Comparison of ENCODE assay signal across 15 mouse cellular contexts in genomic region chr16:21122776-21123175, GRCm38 (mm10). TPM values are rescaled to one million over a fixed set of nuclear protein-coding genes. Genes with fewer than 3 reads are reported as not detected.
DNase-seq lines count a peak whose midpoint lies in the region; ATAC-seq and TF ChIP-seq lines count a peak whose summit lies in the region.
"Not testable (repeated sequence)": the region's sequence is repeated elsewhere in the genome, so short reads cannot be mapped to it uniquely, and the experiment has no call there.
"Had no signal": no experiment of that assay in that cellular context is flagged by ENCODE, and none has a peak within 500 bp of the region (broad histone marks: within the 10 kb centered on the region; RNA-seq: fewer than 3 reads in every experiment).

No protein-coding gene starts in this region.

- peak; percentile 56; the same call in 1 of the 2 replicates for ATAC-seq in common myeloid progenitor, adult 5-6 weeks (replicated peaks; ENCODE audit: low read depth, poor library complexity, severe bottlenecking)
- peak; percentile 62 for ATAC-seq in megakaryocyte, adult 5-6 weeks (ENCODE audit: poor library complexity, severe bottlenecking)

- peak; percentile 59 for DNase-seq in CH12.LX (ENCODE audit: extremely low read depth)
- DNase-seq in heart, adult 11 months = peak; percentile 1

- H3K27ac ChIP-seq in CH12.LX (ENCODE audit: insufficient read depth, low read depth) = not testable (repeated sequence)

- H3K9me3 ChIP-seq in CH12.LX (replicated peaks; ENCODE audit: low read length) = not testable (repeated sequence)

- TF ChIP-seq CTCF in CH12.LX (conservative IDR thresholded peaks at IDR 0.05 in 1 of 2, IDR thresholded peaks at IDR 0.05 in 1 of 2; ENCODE audit: low read depth in 2 of 2, low read length in 2 of 2) = not testable (repeated sequence)

- not testable (repeated sequence) for H3K9ac ChIP-seq in CH12.LX (ENCODE audit: insufficient read depth, low read depth)

- H3K27me3 ChIP-seq in CH12.LX (replicated peaks) = not testable (repeated sequence)

- not testable (repeated sequence) for H3K4me2 ChIP-seq in CH12.LX (ENCODE audit: insufficient read depth, low read depth, poor library complexity, severe bottlenecking)

- TF ChIP-seq POLR2A in CH12.LX (IDR thresholded peaks at IDR 0.05; ENCODE audit: low read depth, low read length) = not testable (repeated sequence)

- in situ Hi-C loops in CH12.LX (cut with MboI; ENCODE audit: low pct_ligation_motif_present, low pct_unique_long_range_greater_than_20kb, low sequenced_read_pairs) = not testable (repeated sequence)

- H3K79me2 ChIP-seq in CH12.LX (replicated peaks; ENCODE audit: control insufficient read depth, extremely low read depth, insufficient read depth, poor library complexity, severe bottlenecking) = not testable (repeated sequence)

- dilution Hi-C loops in CH12.LX (cut with MboI; ENCODE audit: extremely low pct_ligation_motif_present, extremely low pct_unique_long_range_greater_than_20kb, low sequenced_read_pairs) = not testable (repeated sequence)

- not testable (repeated sequence) for H3K4me3 ChIP-seq in CH12.LX (replicated peaks in 1 of 3; ENCODE audit: low read depth in 2 of 3, low read length in 2 of 3, poor library complexity in 1 of 3)

- H3K36me3 ChIP-seq in CH12.LX (replicated peaks in 1 of 2; ENCODE audit: control insufficient read depth in 1 of 2, insufficient read depth in 1 of 2, low read length in 1 of 2) = not testable (repeated sequence)

- TF ChIP-seq EP300 in CH12.LX (IDR thresholded peaks at IDR 0.05; ENCODE audit: low read length) = peak; percentile 70

- H3K4me1 ChIP-seq in CH12.LX (ENCODE audit: control insufficient read depth in 1 of 2, insufficient read depth in 2 of 2) = peaks cover 0 to 17% of the 10 kb centered on the region in 2 experiments; a peak in 2 of 4 replicates

- not testable (repeated sequence) for TF ChIP-seq RAD21 in CH12.LX (IDR thresholded peaks at IDR 0.05; ENCODE audit: low read depth, low read length)

TF ChIP-seq in CH12.LX, 34 proteins besides CTCF, POLR2A, EP300 and RAD21:
- TF ChIP-seq IRF4 (IDR thresholded peaks at IDR 0.05; ENCODE audit: low read depth, low read length) (0 out of 2 replicates have a peak, but pooled peaks have one; percentile 22), ZNF384 (IDR thresholded peaks at IDR 0.05; ENCODE audit: low read depth, low read length) (peak; percentile 54; the same call in 1 of the 2 replicates)

RNA-seq across cellular contexts. Expression of gene Teddm3, which starts 31.0 kb away (rescaled TPM):
- total RNA-seq in CH12.LX (2012; rRNA removed) (not detected in 2 replicates), CH12.LX (2014; rRNA removed) (not detected in 2 replicates)
- not detected in 2 replicates for polyA plus RNA-seq in CH12.LX (2012; ENCODE audit: insufficient read length, low read depth)
- total RNA-seq in common myeloid progenitor, adult 5-6 weeks (2017) = not detected in 2 replicates
- total RNA-seq in megakaryocyte, adult 5-6 weeks (2015) = not detected in 2 replicates
- total RNA-seq in megakaryocyte, adult 5-6 weeks (2017) = not detected in 2 replicates
- total RNA-seq: adrenal gland, postnatal 14 days; adrenal gland, postnatal 36 days had no signal
- polyA plus RNA-seq: cerebellum, adult 2 months; embryonic facial prominence, embryonic 11.5 days; embryonic facial prominence, embryonic 13.5 days; erythroblast, embryonic 14.5 days; forebrain, embryonic 10.5 days; forebrain, embryonic 12.5 days; forebrain, embryonic 14.5 days; forebrain, embryonic 16.5 days; Patski had no signal
